Mouse (Mus musculus): Measurements from ENCODE around the gene Brf1.

Brf1 gene

GRCm38 (mm10) chr12:112976371-112977073, 24.0 kb downstream of the Brf1 start, which contains the start of gene Btbd6:
TSS of gene Btbd6 (plus strand) at chr12:112976482.
- no peak for DNase-seq (ENCODE audit: low spot score)

GRCm38 (mm10) chr12:112974736-112975135, 25.8 kb downstream of the Brf1 start:
- no peak for DNase-seq (ENCODE audit: low spot score)

GRCm38 (mm10) chr12:112969616-112970015, 30.9 kb downstream of the Brf1 start:
- no peak for DNase-seq (ENCODE audit: low spot score)

GRCm38 (mm10) chr12:112968943-112969342, 31.6 kb downstream of the Brf1 start:
- DNase-seq (ENCODE audit: low spot score): no peak

GRCm38 (mm10) chr12:112965783-112966182, 34.7 kb downstream of the Brf1 start:
- no peak for DNase-seq (ENCODE audit: low spot score)

GRCm38 (mm10) chr12:112961872-112962271, 38.6 kb downstream of the Brf1 start:
- no peak for DNase-seq (ENCODE audit: low spot score)

- DNase-seq (ENCODE audit: low spot score): peak; percentile 55
Observed at GRCm38 (mm10) chr12:112961428-112961827, 39.1 kb downstream of the Brf1 start.

- DNase-seq (ENCODE audit: low spot score): no peak
Observed at GRCm38 (mm10) chr12:112959421-112959820, 41.1 kb downstream of the Brf1 start.

- peak; percentile 47 for DNase-seq (ENCODE audit: low spot score)
Observed at GRCm38 (mm10) chr12:112958303-112958702, 42.2 kb downstream of the Brf1 start.

- peak; percentile 67 for DNase-seq (ENCODE audit: low spot score)
Observed at GRCm38 (mm10) chr12:112955800-112956199, 44.7 kb downstream of the Brf1 start.

- no peak for DNase-seq (ENCODE audit: low spot score)
Observed at GRCm38 (mm10) chr12:112952926-112953565, 47.5 kb downstream of the Brf1 start.

- DNase-seq (ENCODE audit: low spot score): no peak
Observed at GRCm38 (mm10) chr12:112952433-112952832, 48.1 kb downstream of the Brf1 start.

GRCm38 (mm10) chr12:112951150-112951842, 49.2 kb downstream of the Brf1 start:
- no peak for DNase-seq (ENCODE audit: low spot score)

GRCm38 (mm10) chr12:112950761-112951129, 49.8 kb downstream of the Brf1 start:
- no peak for DNase-seq (ENCODE audit: low spot score)

GRCm38 (mm10) chr12:112950040-112950760, 50.3 kb downstream of the Brf1 start:
- DNase-seq (ENCODE audit: low spot score): peak; percentile 48

GRCm38 (mm10) chr12:112947307-112947706, 53.2 kb downstream of the Brf1 start:
- no peak for DNase-seq (ENCODE audit: low spot score)

GRCm38 (mm10) chr12:112943669-112944068, 56.8 kb downstream of the Brf1 start:
- DNase-seq (ENCODE audit: low spot score): no peak

GRCm38 (mm10) chr12:112941776-112942713, 58.5 kb downstream of the Brf1 start, which contains the start of gene Nudt14:
TSS of gene Nudt14 (minus strand) at chr12:112942124.
- peak; percentile 80 for DNase-seq (ENCODE audit: low spot score)

- DNase-seq (ENCODE audit: low spot score): peak; percentile 34
Observed at GRCm38 (mm10) chr12:112941156-112941775, 59.2 kb downstream of the Brf1 start.

- DNase-seq (ENCODE audit: low spot score): no peak
Observed at GRCm38 (mm10) chr12:112940710-112941109, 59.8 kb downstream of the Brf1 start.

GRCm38 (mm10) chr12:112940238-112940637, 60.3 kb downstream of the Brf1 start:
- DNase-seq (ENCODE audit: low spot score): no peak
